Mouse (Mus musculus) limb, embryonic 11.5 days (tissue): ENCODE measurements around the gene Bcar3. TPM values are rescaled to one million over a fixed set of nuclear protein-coding genes. Genes with fewer than 3 reads are reported as not detected.
"Not testable (repeated sequence)": the region's sequence is repeated elsewhere in the genome, so short reads cannot be mapped to it uniquely, and the experiment has no call there.

Experiments
- ATAC-seq: fragments of 200-750 bp; cut with Nextera tagmentation; 2 replicates; pipeline ENCODE4 v1.8.0; 2017; ENCODE audit warnings: low read depth; ENCODE audit not compliant: insufficient number of reproducible peaks, low FRiP score, low TSS enrichment
- DNase-seq: peaks from one replicate; pipeline ENCODE4 v3.0.0-alpha.2; 2015; ENCODE audit warnings: low spot score
- H3K27ac ChIP-seq: fragments of 300-500 bp; sonication (generic); replicated peaks from 2 replicates; pipeline ENCODE4 v1.5.1; 2014; ENCODE audit warnings: low read depth, mild to moderate bottlenecking, low read length
- H3K27me3 ChIP-seq: fragments of 300-500 bp; sonication (generic); 2 replicates; pipeline ENCODE4 v1.6.1; 2014; ENCODE audit warnings: mild to moderate bottlenecking, low read length, mixed read lengths; ENCODE audit not compliant: control insufficient read depth, insufficient read depth
- H3K36me3 ChIP-seq: fragments of 300-500 bp; sonication (generic); 2 replicates; pipeline ENCODE4 v1.6.1; 2014; ENCODE audit warnings: mild to moderate bottlenecking, low read length, moderate library complexity, mixed read lengths; ENCODE audit not compliant: control insufficient read depth, insufficient read depth
- H3K4me1 ChIP-seq: fragments of 300-500 bp; sonication (generic); 2 replicates; pipeline ENCODE4 v1.6.1; 2014; ENCODE audit warnings: low read length, mixed read lengths; ENCODE audit not compliant: control insufficient read depth, insufficient read depth
- H3K4me2 ChIP-seq: fragments of 300-500 bp; sonication (generic); 2 replicates; pipeline ENCODE4 v1.6.1; 2014; ENCODE audit warnings: low read depth, mild to moderate bottlenecking, moderate library complexity; ENCODE audit not compliant: severe bottlenecking
- H3K4me3 ChIP-seq: fragments of 300-500 bp; sonication (generic); 2 replicates; pipeline ENCODE4 v1.5.1; 2014; ENCODE audit warnings: low read depth, low read length
- H3K9ac ChIP-seq: fragments of 300-500 bp; sonication (generic); 2 replicates; pipeline ENCODE4 v1.6.1; 2014; ENCODE audit warnings: mild to moderate bottlenecking, low read length
- H3K9me3 ChIP-seq: fragments of 300-500 bp; sonication (generic); 2 replicates; pipeline ENCODE4 v1.6.1; 2016; ENCODE audit warnings: low read length; ENCODE audit not compliant: control insufficient read depth
- WGBS: fragments of 180-500 bp; shearing (Covaris S2); extraction: QIAGEN DNeasy Blood & Tissue Kit; methylation state at CpG from one replicate; pipeline ENCODE4 v1.1.7; 2014; 5-methylcytosine and 5-hydroxymethylcytosine counted together
- polyA plus RNA-seq: library from polyadenylated mRNA; unstranded; fragments of >200 nt; fragmentation: Nextera tagmentation; extraction: Ambion mirVana; gene quantifications from 2 replicates; pipeline ENCODE4 v1.2.1, GENCODE M21; 2014

The Bcar3 gene
- polyA plus RNA-seq, 1 experiment from 2014 or later = 3.8 TPM

DNA sequence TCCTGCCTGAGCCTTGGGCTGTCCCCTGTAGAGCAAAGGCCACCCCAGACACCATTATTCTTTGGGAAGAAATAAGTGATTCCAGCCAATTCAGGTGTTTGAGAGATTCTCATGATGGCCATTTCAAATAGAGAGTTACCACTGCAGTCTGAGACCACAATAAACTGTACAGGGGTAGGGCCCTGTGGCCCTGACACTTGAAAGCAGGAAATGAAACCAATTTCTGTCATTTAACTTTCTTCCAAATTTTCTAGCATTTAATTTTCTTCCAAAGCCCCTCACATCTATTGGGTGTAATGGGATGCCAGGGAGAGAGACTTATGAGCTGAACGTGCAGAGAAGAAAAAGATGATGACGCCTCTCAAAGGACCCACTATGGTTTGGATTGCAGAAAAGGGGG lies 97.2 kb downstream of the Bcar3 start:
- no peak overlapping the region for H3K4me3 ChIP-seq
- DNase-seq = no peak
- H3K27me3 ChIP-seq = no peaks in the 10 kb centered on the region
- no peak overlapping the region for H3K4me2 ChIP-seq
- H3K9me3 ChIP-seq = no peaks in the 10 kb centered on the region
- no peak overlapping the region for H3K9ac ChIP-seq
- H3K36me3 ChIP-seq = no peaks in the 10 kb centered on the region
- 92% methylated on average over 2 of the region's 2 CpGs for WGBS
- no peaks in the 10 kb centered on the region for H3K4me1 ChIP-seq
- H3K27ac ChIP-seq = no peak overlapping the region
- ATAC-seq = no peak

DNA sequence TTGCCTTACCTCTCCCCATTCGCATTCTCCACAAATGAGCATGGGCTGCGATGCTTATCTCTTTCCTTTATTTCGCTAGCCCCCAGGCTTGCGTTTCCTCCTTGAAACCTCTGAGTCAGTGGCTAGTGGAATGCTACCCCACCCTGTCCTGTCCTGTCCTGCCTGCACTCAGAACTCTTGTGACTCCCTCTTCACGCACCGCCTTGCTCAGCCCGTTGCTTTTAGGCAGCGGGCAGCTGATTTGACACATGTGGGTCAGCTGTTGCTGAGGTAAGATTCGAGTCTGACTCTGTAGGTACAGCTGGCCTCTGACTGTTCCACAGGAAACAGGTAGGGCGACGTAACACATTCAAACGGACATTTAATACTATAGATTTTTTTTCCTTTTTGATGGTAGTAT lies 97.9 kb downstream of the Bcar3 start:
- Histone ChIP-seq H3K9ac (no peak overlapping the region), H3K9me3 (no peaks in the 10 kb centered on the region), H3K36me3 (no peaks in the 10 kb centered on the region), H3K27me3 (no peaks in the 10 kb centered on the region), H3K4me1 (no peaks in the 10 kb centered on the region), H3K4me2 (no peak overlapping the region), H3K27ac (no peak overlapping the region), H3K4me3 (no peak overlapping the region)
- DNase-seq = no peak
- WGBS = 61% methylated on average over 12 of the region's 12 CpGs
- ATAC-seq = no peak

DNA sequence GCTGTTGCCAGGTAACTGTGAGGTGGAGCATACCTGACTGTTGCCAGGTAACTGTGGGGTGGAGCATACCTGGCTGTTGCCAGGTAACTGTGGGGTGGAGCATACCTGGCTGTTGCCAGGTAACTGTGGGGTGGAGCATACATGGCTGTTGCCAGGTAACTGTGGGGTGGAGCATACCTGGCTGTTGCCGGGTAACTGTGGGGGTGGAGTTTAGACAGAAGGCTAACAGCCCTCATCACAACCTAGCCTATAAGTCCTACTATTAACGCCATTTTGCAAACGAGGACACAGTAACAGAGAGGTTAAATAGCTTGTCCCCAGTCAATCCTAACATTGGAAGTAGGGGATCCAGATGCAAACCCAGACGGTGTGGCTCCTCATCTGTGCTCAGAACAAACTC lies 99.5 kb downstream of the Bcar3 start:
- not testable (repeated sequence) for H3K9me3 ChIP-seq, H3K27ac ChIP-seq, H3K9ac ChIP-seq, H3K36me3 ChIP-seq, H3K27me3 ChIP-seq, H3K4me2 ChIP-seq, DNase-seq, H3K4me3 ChIP-seq, ATAC-seq, H3K4me1 ChIP-seq
- 47% methylated on average over 4 of the region's 4 CpGs for WGBS

DNA sequence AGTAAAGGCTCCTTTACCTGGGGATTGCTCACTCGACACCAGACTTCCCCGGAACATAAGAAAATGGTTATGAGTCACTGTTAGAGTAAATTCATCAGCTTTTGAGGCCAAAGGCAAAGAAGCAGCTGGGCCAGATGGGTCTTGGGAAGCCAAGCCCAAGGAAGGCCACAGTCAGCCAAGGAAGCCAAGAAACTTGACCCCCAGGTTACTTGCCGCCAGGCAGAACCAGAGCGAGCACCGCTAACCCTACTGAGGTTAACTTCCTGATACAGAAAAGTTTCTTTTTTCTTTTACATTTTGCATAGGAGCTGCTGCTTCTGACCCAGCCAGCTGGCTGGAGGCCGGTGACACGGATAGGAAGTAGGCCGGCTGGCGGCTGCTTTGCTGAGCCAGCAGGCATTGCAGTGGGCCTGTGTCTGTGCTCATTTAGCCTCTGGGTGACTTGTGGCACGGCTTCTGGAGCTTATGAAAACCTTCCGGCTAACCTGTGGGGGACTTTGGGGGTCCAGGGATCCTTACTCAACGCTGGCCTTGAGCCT lies 100.0 kb downstream of the Bcar3 start:
- Histone ChIP-seq H3K4me1 (no peaks in the 10 kb centered on the region), H3K36me3 (no peaks in the 10 kb centered on the region), H3K27ac (no peak overlapping the region), H3K9me3 (no peaks in the 10 kb centered on the region), H3K4me3 (no peak overlapping the region), H3K9ac (no peak overlapping the region), H3K4me2 (no peak overlapping the region), H3K27me3 (no peaks in the 10 kb centered on the region; the same call in 1 of the 2 replicates)
- WGBS = 89% methylated on average over 12 of the region's 12 CpGs
- no peak for ATAC-seq
- no peak for DNase-seq

DNA sequence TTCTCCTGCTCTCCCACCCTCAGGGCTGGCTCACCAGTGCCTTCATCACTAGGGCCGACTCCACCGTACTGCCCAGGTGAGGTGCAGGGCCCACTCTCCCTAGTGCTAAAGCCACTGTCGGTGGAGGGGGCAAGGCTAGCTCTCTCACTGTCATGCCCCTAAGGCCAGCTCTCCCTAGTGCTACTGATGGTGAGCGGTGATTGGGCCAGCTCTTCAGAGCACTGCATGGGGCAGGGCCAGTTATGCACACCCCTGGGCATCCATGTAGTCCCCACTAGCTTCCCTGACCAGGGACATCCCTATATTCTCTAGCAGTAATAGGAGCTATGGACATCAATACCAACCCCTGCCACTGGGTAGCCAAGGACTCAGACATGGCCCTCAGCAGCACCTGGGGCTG lies 103.0 kb downstream of the Bcar3 start:
- Histone ChIP-seq H3K27me3 (no peaks in the 10 kb centered on the region; the same call in 1 of the 2 replicates), H3K4me1 (no peaks in the 10 kb centered on the region), H3K9me3 (no peaks in the 10 kb centered on the region), H3K4me3 (no peak overlapping the region), H3K4me2 (no peak overlapping the region), H3K36me3 (no peaks in the 10 kb centered on the region), H3K27ac (no peak overlapping the region), H3K9ac (no peak overlapping the region)
- 85% methylated on average over 4 of the region's 4 CpGs for WGBS
- DNase-seq (no peak), ATAC-seq (no peak)

DNA sequence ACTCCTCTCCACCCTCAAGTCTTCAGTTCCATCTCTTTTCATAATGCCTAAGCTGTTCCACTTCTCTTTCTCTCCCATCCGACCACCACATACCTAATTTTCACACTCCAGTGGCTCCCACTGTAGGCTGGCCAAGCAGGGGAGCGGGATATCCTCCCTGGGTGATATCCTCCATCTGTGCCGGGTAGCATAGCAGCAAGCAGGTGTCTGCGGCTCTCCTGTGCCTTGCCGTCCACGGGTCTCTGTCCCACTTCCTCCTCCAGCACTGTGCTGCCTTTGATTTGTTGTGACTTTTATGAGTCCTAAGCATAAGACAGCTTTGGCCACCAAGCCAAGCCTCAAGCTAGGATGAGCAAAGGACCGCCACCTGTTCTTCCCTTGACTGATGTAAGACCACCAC lies 103.5 kb downstream of the Bcar3 start:
- Histone ChIP-seq H3K27me3 (no peaks in the 10 kb centered on the region; the same call in 1 of the 2 replicates), H3K9ac (no peak overlapping the region), H3K4me1 (no peaks in the 10 kb centered on the region), H3K4me2 (no peak overlapping the region), H3K4me3 (no peak overlapping the region), H3K36me3 (no peaks in the 10 kb centered on the region), H3K27ac (no peak overlapping the region), H3K9me3 (no peaks in the 10 kb centered on the region)
- DNase-seq (no peak), ATAC-seq (no peak)
- WGBS = 82% methylated on average over 7 of the region's 7 CpGs

DNA sequence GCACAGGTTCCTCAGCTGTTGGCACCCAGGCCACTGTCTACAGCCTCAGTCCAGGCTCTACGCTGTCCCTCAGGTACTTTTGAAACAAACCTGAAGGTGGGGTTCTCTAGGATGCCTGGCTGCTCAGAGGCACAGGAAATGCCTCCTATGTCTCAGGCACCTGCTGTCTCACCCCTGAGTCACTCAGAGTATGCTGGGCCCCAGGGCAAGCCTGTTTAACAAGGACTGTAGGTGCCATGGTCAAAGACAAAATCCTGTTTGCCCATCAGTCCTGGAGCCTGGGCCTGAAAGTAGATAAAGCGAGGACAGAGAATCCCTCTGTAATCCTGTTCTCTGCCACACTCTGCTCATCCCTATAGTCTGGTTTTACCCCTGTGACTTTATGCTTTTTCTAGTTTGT lies 107.1 kb downstream of the Bcar3 start:
- no peak for ATAC-seq
- Histone ChIP-seq H3K27ac (no peak overlapping the region), H3K36me3 (no peaks in the 10 kb centered on the region), H3K4me1 (no peaks in the 10 kb centered on the region), H3K4me2 (no peak overlapping the region), H3K9ac (no peak overlapping the region), H3K9me3 (no peaks in the 10 kb centered on the region), H3K27me3 (no peaks in the 10 kb centered on the region; the same call in 1 of the 2 replicates), H3K4me3 (no peak overlapping the region)
- 95% methylated on average over 2 of the region's 2 CpGs for WGBS
- DNase-seq = no peak

DNA sequence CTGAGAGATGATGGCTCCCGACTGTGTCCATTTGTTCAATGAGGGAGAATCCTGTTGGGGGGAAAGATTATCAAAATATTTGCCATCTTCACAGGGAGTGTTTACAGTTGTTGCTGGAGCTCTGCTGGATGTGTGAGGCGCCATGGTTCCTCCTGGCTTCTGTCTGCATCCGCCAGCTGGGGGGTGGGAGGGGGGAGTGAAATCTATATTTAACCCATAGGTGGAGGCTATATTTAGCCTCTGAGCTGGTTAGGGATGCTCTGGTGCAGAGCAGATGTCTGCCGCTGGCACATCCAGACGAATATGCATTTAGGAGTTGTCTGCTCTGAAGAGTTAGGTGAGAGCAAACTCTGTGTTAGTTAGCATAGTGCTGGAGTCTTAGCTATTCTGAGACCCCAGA lies 108.2 kb downstream of the Bcar3 start:
- no peak overlapping the region for H3K9ac ChIP-seq
- no peaks in the 10 kb centered on the region for H3K9me3 ChIP-seq
- no peak overlapping the region for H3K4me3 ChIP-seq
- DNase-seq (no peak), ATAC-seq (no peak)
- no peak overlapping the region for H3K4me2 ChIP-seq
- H3K36me3 ChIP-seq = no peaks in the 10 kb centered on the region
- H3K27me3 ChIP-seq = no peaks in the 10 kb centered on the region; the same call in 1 of the 2 replicates
- H3K27ac ChIP-seq = no peak overlapping the region
- WGBS = 75% methylated on average over 5 of the region's 5 CpGs
- H3K4me1 ChIP-seq = no peaks in the 10 kb centered on the region

DNA sequence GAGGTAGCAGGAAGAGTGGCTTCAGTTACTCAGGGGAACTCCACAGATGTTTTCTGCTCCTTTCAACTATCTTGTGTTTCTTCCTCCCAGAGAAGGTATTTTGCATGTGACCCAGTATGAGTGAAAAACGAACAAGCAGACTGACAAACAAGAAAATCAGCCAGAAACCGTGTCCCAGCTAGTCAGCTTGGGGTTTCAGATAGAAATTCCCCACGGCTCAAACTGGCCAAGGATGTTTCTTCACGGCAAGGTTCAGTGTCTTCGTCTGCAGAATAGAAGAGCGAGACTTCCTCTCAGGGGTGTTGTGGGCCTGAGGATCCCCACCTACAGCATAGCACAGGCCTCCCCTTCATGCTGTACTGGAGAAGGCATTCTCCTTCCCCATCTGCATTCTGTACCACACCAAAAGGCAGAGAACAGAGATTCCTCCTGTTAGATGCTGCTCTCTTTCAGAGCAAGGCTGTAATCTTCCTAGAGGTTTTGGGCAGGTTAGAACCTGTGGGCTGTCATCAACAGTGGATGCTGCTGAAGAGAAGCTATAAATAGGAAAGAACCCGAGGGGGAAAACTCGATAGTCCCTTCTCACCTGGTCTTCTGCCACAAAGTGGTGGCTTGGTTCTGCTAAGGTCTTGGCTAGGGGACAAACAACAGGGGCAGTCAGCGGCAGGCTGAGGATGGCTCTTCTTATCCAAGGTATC lies 110.1 kb downstream of the Bcar3 start:
- Histone ChIP-seq H3K4me1 (no peaks in the 10 kb centered on the region), H3K36me3 (no peaks in the 10 kb centered on the region), H3K9me3 (no peaks in the 10 kb centered on the region), H3K27me3 (no peaks in the 10 kb centered on the region), H3K9ac (no peak overlapping the region), H3K4me3 (no peak overlapping the region), H3K27ac (no peak overlapping the region), H3K4me2 (no peak overlapping the region)
- ATAC-seq = no peak
- WGBS = 78% methylated on average over 9 of the region's 9 CpGs
- DNase-seq = no peak
